Mouse (Mus musculus): ENCODE data around the gene Plekhg3.

GRCm38 (mm10) chr12:76514842-76515241 is 15.8 kb upstream of the Plekhg3 start:
- TF ChIP-seq POLR2A (IDR thresholded peaks at IDR 0.05; ENCODE audit: insufficient read length, low read depth) = no peak
- TF ChIP-seq TCF3 (IDR thresholded peaks at IDR 0.05; ENCODE audit: insufficient read length, low read depth) = no peak
- no peak for TF ChIP-seq MYOD1 (IDR thresholded peaks at IDR 0.05; ENCODE audit: control insufficient read depth in 1 of 3, insufficient read length in 2 of 3, low read depth in 2 of 3)
- no peak for TF ChIP-seq REST (IDR thresholded peaks at IDR 0.05; ENCODE audit: insufficient read depth, insufficient read length)
- TF ChIP-seq TCF12 (IDR thresholded peaks at IDR 0.05; ENCODE audit: insufficient read depth, poor library complexity, severe bottlenecking) = no peak
- no peak for TF ChIP-seq MAX (IDR thresholded peaks at IDR 0.05; ENCODE audit: low read depth)
- TF ChIP-seq POLR2AphosphoS2 (IDR thresholded peaks at IDR 0.05; ENCODE audit: insufficient read length, low read depth) = no peak
